Mouse (Mus musculus) right cerebral cortex, postnatal 36 days (tissue): Measurements from ENCODE around the gene Gm17416.

Source experiments
- DNase-seq, 2 experiments: peaks; one replicate each; pipeline ENCODE4 v3.0.0; 2022; ENCODE audit warnings: low spot score in 2 of 2, mixed read lengths in 1 of 2

Gene Gm17416

DNA sequence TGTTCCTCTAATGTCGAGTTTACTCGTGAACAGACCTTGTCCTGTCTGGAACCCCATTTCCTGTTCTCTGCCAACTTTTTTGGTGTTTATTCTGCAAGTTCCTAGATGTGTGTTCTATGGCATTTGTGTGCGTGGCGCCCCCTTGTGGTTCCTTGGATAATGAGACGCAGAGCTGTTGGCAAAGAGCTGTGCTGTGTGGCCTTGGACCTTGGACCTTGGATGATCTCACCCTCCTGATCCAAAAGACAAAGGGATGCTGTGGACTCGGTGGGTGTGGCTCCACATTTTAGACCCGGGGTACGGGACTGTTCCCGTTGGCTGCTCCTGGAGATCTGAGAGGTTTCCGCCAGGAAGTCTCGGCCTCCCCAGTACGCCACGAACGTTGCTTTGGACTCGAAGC lies 34.9 kb downstream of the Gm17416 start, which contains the start of gene Defb36:
Gene Defb36, plus strand, starts transcription at position 271 of the 400 bp plus-strand sequence.
- peak in 1 of 2 experiments; percentile 14 for DNase-seq

DNA sequence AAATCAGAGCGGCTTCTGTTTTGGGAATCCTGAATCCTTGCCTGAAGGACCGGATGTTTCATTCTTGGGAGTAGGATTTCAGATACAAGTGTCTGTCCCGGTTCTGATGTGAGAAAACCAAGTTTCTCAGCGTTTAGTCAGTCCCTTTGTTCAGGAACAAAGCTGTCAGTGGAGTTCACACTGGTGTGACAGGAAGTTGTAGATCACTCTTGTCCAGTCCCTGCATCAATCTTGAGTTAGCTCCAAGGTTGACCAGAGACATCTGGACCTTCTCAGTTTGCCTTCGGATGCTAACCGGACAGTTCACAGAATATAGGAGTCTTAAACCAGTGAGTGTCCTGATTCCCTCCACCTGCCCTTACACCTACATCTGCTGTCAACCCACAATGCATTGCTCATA lies 38.6 kb downstream of the Gm17416 start:
- no peak for DNase-seq

GRCm38 (mm10) chr2:152608719-152609118 lies 39.6 kb downstream of the Gm17416 start:
- no peak for DNase-seq

DNA sequence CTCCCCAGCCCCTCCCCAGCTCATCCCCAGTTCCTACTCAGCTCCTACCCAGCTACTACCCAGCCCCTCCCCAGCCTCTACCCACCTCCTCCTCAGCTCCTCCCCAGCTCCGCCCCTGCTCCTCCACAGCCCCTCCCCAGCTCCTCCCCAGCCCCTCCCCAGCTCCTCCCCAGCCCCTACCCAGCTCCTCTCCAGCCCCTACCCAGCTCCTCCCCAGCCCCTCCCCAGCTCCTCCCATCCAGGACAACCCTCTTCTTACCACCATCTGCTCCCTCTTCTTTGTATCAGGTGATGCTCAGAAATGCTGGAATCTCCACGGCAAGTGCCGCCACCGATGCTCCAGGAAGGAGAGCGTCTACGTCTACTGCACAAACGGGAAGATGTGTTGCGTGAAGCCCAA lies 43.1 kb downstream of the Gm17416 start:
- DNase-seq: no peak

GRCm38 (mm10) chr2:152615563-152615962 lies 46.4 kb downstream of the Gm17416 start:
- DNase-seq: no peak

GRCm38 (mm10) chr2:152616470-152616869 lies 47.3 kb downstream of the Gm17416 start:
- no peak for DNase-seq

DNA sequence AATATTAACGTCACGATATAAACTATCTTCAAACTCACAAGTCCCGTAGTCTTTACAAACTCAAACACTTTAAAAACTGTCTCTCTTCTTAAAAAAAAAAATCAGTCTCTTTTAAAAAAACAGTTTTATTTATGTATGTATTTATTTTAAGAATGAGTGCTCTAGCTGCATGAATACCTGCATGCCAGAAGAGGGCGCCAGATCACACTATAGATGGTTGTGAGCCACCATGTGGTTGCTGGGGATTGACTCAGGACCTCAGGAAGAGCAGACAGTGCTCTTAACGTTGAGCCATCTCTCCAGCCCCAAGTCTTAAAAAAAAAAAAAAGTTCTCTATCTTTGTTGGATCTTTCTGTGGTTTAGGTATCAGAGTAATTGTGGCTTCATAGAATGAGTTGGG lies 48.2 kb downstream of the Gm17416 start:
- DNase-seq: no peak
